Mouse (Mus musculus) C2C12 (cell line): ENCODE measurements around the gene Lair1.
"Not testable (repeated sequence)": the region's sequence is repeated elsewhere in the genome, so short reads cannot be mapped to it uniquely, and the experiment has no call there.

Experiments
- CEBPB ChIP-seq: IDR thresholded peaks from one replicate; pipeline ENCODE4 v1.6.1; 2011; ENCODE audit warnings: low read depth, mild to moderate bottlenecking, control low read depth, moderate library complexity
- CTCF ChIP-seq: IDR thresholded peaks from one replicate; pipeline ENCODE4 v1.5.1; 2011; ENCODE audit not compliant: control insufficient read depth, insufficient read depth, insufficient read length
- FOSL1 ChIP-seq: IDR thresholded peaks from one replicate; pipeline ENCODE4 v1.8.0; 2011; ENCODE audit warnings: mild to moderate bottlenecking, low read length; ENCODE audit not compliant: poor library complexity, insufficient read depth, severe bottlenecking
- MAX ChIP-seq: IDR thresholded peaks from one replicate; pipeline ENCODE4 v1.6.1; 2011; ENCODE audit warnings: mild to moderate bottlenecking, control low read depth
- MYOG ChIP-seq: IDR thresholded peaks from one replicate; pipeline ENCODE4 v1.6.1; 2011; ENCODE audit not compliant: control insufficient read depth, insufficient read length; ENCODE audit errors: extremely low read depth
- USF1 ChIP-seq: IDR thresholded peaks from one replicate; pipeline ENCODE4 v1.6.1; 2011; ENCODE audit warnings: low read depth, mild to moderate bottlenecking, control low read depth, moderate library complexity

DNA sequence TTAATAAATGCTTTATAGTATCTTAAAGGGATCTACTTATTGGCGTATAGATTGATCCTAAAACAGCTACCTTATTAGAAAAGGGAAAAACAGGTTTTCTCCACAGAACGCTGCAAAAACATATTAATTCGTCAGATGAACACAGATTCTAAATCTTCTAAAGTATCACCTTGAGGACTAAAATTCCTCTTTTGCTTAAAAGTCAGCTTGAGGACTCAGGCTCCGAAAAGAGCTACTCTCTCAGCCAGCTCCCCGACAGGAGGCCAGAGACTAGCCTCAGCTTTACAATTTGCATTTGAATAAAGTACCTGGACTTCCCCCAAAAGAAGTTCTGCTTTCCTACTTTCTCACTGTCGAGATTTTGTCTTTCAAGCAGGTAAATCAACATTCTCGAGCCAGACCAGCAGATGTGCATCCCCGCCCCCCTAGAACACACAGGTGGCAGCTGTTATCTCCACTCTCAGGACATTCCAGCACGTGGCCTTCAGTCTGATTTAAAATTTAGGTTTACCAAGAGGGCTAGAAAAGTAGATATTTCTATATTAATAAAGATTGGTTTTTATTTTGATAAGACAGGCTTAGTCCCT, 2.3 kb downstream of the Lair1 start:
- not testable (repeated sequence) for TF ChIP-seq CTCF, MAX, CEBPB, FOSL1, USF1, MYOG
